Mouse (Mus musculus): ENCODE results near the gene Auts2. TPM values are rescaled to one million over a fixed set of nuclear protein-coding genes. Genes with fewer than 3 reads are reported as not detected.

Gene Auts2
- total RNA-seq, 2 experiments from 2014 or later, result 103 to 156 TPM

DNA sequence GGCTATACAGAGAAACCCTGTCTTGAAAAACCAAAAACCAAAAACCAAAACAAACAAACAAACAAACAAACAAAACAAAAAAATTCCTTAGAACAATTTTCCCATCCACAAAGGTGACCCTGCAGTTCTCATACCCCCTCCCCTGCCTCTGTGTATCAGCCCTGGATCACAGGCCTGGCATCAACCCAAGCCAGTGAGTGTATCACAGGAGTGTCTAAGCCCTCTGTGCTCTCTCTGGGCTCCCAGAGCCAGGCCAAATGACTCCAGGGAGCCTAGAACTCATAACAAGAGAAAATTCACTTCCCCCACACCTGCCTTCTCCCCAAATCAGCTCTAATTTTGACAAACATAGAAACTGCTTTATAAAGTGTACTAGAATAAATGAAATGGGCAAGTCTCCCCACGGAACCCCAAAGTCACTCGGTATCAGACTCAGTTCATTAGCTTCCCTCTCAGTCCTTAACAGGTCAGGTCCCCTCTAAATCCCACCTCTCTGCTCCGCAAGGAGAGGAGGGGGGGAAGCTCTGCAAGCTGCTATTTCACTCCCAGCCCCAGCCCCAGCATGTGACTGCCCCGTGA lies 896.0 kb downstream of the Auts2 start:
- no peak for DNase-seq (ENCODE audit: extremely low spot score in 1 of 2, low spot score in 1 of 2)

DNA sequence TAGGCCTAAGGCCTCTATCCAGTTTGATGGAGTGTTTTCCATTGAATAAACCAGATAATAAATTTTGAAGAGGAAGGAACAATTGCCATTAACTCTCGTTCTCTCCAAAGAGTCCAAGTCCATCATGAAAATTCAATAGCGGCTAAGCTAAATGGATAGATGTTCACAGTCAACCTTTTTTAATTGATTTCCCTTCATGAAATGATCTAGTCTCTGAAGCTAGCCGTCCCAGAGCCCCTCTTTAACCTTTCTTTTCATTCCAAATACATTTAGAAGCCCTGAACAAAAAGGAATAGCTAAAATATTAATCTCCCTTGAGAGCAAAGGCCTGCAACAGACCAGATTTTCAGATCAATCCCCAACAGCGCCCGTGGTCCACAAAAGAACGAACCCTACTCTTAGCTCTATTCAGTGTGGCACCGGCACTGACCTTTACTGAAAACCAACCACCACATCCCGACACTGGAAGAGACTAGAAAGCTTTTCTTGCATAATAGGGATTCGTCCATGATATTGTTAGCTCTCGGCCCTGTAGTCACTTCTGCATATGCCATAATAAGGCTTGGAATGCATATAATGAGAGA lies 896.9 kb downstream of the Auts2 start:
- DNase-seq (ENCODE audit: extremely low spot score in 1 of 2, low spot score in 1 of 2), result no peak

DNA sequence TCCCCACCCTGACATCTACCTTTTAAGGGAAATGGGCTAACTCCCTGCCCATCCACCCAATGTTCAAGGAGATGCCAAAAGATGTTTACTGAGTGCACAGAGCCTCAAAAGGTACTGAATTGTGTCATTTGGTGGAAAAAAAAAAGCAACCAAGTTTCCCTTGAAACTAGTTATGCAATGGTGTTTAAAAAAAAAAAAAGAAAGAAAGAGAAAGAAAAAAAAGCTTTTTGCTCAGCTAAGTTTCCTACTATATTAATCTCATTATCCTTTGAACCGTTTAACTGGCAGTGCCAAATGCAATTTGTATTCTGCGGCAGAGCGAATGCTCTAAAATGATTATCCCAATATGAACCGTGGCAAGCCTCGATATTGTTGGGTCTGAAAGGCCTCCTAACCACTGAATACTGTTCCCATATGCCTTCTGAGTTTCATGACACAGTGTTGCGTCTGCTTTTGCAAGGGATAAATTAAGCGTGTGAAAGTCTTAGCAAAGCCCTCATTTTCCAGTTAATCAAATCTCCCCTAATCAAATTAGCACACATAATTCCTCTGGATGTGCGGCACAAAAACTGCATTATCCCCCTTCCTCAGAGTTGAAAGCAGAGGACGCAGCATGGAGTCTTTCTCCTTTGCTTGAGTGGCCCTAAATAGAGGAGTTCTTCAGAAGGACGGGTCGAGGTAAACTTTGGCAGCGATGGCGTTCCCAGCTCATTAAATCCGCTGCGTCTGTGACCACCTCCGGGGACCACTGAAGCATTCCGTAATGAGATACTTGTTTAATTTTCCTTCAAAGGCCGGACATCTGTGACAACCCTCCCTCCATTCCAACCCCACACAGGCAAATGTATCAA lies 897.6 kb downstream of the Auts2 start:
- no peak for DNase-seq (ENCODE audit: extremely low spot score in 1 of 2, low spot score in 1 of 2)

DNA sequence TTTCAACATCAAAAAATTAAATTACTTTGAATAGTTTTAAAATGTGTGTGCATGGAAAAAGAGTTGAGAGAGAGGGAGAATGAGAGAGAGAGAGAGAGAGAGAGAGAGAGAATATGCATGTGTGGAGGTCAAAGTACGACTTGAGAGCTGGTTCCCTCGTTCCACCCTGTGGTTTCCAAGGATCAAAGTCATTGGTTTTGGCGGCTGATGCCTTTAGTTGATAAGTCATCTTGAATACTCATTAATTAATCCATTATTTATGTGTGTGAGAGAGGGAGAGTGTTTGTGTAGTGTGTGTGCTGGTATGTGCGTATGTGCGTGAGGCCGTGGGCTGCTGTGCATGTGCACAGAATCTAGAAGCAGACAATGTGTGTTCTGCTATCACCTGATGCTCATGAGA lies 898.8 kb downstream of the Auts2 start:
- no peak for DNase-seq (ENCODE audit: extremely low spot score in 1 of 2, low spot score in 1 of 2)

DNA sequence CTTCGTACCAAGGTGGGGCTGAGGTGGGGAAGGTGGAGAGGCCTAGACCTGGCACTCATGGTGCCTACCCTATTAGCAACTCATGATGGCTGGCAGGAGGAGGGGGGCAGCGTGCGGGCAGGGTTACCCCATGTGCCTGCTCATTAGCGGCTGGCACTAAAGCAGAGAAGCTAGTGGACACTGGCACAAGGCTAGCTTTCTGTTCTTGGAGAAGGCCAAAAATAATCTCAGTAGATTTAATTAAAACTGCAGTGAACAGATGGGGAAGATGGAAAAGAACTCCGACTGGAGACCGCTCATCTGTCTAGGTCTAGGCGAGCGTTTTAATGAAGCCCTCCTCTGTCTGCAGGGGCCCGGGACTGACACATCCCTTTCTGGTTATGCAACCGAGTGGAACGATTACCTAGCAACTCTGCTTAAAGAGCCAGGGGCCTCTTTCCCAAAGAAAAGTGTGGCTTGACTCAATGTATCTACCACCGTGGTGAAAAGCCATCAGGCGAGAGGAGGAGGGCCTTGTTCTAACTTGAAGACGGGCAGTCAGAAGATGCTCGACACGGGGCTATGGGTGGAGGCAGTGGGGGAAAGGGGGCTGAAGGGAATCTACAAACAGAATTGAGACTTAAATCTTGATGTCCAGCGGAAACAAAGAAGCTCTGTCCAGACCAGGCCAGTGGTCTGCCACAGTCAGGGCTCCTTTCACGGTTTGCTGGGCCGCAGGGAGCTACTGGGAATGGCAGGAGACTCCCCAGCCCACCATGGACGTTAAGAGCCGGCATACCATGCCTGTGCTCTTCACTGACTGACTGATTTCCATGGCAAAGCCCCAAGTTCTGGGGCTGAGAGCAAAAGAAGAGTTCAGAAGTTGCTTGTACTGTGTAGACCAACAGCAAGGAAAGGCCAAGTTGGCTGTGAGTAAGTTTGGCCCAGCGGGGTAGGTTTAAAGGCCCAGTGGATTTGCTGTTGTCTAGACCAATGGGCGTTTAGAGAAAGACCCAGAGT lies 899.7 kb downstream of the Auts2 start:
- DNase-seq (ENCODE audit: extremely low spot score in 1 of 2, low spot score in 1 of 2), result peak in 1 of 2 experiments; percentile 36

DNA sequence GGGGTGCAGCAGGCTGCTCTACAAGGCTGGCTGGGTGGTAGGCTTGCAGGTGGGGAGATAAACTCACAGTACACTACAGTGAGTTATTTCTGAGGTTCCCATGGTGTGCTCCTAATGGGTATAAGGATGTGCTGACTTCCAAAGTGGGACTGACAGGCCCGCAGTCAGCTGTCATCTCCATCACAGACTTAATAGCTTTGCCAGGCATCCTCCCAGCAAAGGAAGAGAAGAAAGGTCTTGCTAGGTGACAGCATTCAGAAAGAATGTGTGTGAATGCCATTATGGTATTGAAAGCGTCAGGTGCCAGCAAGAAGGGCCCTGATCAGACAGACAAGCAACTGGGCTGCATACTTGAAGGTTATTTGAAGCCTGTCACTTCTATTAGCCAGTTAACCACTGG lies 900.4 kb downstream of the Auts2 start:
- no peak for DNase-seq (ENCODE audit: extremely low spot score in 1 of 2, low spot score in 1 of 2)

DNA sequence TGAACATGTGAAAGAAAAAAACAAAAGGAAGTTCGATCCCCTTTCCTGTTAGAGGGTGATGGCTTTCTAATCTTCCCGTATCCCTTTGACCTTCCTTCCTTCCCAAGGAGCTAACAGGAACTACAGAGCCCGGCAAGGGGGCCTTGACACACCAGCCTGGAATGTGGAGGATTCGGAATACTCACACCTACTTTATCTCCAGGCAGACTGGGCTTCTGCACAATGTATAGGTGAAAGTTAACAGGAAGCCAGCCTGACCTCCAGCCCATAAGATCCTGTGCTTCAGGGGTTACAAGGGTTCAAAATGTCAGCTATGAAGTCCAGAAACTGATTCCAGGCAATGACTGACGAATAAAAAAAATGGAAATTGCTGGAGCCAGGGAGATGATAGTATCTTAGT lies 906.7 kb downstream of the Auts2 start:
- no peak for DNase-seq (ENCODE audit: extremely low spot score in 1 of 2, low spot score in 1 of 2)

DNA sequence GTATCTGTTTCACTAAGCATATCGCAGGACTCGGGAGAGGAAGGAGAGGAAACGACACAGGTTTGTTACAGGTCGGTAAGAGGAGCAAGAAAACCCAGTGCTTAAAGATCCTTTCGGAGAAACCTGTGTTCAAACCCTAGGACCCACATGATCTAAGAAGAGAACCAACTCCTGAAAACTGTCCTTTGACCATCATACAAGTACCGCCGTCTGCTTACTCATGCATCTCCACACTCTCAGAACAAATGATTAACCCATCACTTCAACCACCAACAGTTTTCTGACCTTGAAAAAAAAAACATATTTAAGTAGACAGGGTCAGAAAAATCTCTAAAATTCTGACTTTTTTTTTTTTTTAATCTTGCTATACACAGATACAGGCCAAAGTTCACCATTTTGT lies 908.4 kb downstream of the Auts2 start:
- DNase-seq (ENCODE audit: extremely low spot score in 1 of 2, low spot score in 1 of 2), result no peak

DNA sequence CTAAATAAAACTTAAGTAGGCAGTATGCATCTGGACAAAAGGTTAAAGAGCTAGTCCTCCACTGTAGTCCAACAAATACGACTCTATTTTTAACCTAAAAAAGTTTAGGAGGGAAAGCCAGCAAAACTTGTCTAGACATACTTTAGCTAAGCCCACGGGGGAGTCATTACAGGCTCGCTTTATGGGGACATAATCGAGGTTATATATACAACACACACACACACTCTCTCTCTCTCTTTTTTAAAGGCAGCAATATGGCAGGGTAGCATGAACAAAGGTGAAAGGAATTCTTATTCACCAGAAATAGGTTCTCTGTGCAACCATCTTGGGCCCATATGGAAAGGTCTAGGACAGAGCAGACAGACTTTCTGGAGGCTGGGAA lies 911.2 kb downstream of the Auts2 start:
- no peak for DNase-seq (ENCODE audit: extremely low spot score in 1 of 2, low spot score in 1 of 2)

DNA sequence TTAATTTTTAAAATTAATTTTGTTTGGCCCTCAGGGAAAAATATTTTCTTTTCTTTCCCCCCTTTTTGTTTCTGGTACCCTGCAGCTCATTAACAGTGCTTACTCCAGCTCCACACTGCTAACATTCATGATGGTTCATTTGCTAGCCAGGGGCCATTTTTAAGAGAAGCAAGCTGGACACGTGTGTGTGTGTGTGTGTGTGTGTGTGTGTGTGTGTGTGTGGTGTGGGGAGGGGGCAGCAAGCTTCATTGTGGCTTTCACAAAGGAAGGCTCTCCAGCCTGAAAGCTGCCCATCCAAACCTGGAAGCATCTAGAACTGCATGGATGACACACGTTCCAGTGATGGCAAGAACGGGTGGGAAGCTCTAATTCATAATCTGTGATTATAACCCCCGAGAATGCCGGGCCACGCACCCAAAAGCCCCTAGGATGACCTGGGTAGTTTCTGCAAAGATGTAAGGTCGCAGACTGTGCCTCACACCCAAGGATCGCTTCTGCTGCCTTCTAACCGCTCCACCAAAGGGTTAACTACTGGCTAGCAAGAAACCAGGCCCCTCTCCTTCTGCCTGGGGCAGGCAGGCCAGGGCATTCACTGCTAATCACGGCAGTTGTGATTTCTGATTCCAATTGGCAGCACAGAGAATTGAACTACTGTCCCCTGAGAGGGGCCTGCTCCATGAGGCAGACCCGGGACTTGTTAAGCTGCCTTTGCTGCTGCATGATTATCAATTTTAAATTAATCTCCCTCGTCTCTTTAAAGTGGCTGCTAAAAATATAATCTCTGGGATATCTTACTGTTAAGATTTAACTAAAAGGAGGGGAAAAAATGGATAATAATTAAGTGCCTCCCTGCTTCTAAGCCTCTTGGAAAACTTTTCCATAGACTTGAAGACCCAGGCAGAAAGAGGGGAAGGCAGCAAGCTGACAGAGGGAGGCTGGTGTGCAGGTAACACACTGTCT lies 911.8 kb downstream of the Auts2 start:
- DNase-seq (ENCODE audit: extremely low spot score in 1 of 2, low spot score in 1 of 2), result no peak

DNA sequence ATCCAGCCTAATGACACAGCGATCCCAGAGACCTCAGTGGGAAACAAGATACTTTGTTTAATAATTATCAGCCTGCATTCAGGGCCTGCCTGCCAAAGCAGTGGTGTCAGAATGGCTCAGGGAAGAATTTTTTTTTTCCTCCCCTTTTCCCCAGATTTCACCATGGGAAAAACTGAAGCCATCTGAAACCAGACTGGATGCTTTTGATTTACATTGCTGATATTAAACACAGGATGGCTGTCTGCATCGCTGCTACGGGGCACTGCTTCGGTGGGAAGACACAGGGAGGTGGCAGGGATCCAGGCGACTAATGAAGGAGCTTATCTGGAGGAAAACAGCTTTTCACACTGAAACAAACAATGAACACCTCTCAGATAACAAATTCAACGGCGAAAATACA lies 912.6 kb downstream of the Auts2 start:
- no peak for DNase-seq (ENCODE audit: extremely low spot score in 1 of 2, low spot score in 1 of 2)

DNA sequence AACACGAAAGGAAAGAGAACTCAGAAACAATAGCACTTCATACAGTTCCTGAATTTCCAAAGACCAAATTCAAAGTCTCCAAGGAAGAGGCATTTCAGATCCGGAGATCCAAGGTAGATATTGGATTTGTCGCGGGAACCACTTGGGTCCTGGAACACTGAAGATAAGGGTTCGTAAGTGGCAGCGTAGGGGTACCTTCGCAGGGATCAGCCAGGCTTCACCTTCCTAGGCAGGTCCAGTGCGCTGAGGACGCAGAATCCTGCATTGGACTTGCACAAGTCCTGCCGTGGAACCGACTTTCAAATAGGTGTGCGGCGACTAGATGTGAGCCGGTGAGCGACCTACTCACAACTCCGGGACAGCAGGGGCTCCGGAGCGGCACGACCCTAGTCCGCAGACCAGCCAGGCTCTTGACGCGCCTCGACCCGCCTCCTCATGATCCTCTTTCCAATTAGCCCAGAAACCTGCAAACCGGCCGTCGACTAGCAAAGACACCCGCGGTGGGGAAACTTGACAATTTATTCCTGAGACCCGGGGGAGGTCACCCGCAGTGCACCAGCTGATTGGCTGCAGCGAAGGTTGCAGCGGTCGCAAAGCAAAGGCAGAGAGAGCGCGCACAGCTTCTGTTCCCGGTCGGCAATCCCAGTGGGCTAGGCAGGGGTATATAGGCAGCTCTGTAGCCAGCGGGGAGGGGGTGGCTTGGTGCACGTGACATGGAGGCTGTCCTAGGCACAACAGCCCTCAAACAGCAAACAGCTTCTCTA lies 926.8 kb downstream of the Auts2 start:
- DNase-seq (ENCODE audit: extremely low spot score in 1 of 2, low spot score in 1 of 2), result peak; percentile 40 to 53

DNA sequence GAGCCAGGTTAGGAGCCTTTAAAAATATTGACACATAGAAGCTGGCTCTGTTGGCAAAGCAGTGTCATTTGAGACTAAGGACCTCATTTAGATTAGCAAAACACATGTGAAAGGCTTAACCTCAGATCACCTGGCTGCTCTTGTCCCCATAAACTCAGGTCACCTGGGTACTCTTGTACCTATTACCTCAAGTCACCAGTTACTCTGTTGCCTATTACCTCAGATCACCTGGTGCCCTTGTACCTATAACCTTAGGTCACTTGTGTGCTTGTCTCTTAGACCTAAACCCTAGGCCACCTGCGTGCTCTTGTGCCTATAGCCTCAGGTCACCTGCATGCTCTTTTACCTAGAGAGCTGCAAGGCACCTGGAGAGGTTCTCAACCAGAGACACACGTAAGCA lies 928.9 kb downstream of the Auts2 start:
- no peak for DNase-seq (ENCODE audit: extremely low spot score in 1 of 2, low spot score in 1 of 2)

DNA sequence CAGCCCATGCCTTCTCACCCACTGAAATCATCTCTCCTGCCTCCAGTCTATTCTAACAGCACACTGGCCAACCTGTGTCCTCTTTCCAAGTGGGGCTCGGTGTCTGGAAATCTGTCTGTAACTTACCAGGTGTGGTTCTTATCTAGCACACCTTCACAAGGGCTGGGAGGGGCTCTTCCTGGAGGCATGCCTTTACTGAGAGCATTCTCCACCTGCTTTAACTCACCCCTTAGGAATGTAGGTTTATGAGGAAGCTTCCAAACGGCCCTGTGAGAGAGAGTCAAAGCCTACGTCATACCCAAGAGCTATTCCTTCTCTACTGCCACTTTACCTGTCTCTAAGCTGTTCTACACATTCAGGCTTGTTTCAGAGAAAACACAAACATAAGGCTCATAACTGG lies 929.8 kb downstream of the Auts2 start:
- no peak for DNase-seq (ENCODE audit: extremely low spot score in 1 of 2, low spot score in 1 of 2)

DNA sequence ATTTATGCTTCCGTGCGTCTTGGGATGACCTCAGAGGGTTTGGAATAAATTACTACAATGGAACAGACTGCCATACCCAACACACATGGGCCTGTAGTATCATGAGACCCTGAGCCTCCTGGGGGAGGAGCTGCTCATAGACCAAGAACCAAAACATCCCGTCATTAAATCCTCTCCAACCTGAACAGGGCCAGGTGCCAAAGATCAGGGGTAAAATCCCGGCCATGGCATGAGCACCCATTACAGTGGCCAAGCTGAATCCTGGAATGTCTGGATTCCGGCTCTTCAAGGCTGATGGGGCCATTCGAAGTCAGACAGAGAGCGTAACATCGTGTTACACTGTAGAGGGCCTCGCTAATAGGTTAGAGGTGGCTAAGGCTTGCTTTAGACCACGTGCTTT lies 932.4 kb downstream of the Auts2 start:
- no peak for DNase-seq (ENCODE audit: extremely low spot score in 1 of 2, low spot score in 1 of 2)

DNA sequence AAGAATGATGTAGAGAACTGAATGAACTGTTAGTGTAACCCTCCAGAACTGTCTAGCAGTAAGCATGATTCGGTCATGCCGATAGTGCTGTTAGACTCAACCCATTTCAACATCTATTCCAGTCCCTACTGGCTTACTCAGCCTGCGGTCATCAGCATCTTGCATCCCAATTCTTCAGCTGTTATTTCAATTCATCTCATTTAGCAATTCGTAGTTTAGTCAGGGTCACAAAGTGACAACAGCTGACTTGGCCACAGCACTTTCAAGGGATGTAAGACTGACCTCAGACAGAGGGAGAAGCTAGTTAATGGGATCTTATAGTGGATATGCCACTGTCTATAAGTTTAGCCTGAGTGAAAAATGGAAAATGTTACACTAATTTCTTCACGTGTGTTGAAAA lies 936.4 kb downstream of the Auts2 start:
- DNase-seq (ENCODE audit: extremely low spot score in 1 of 2, low spot score in 1 of 2), result no peak

DNA sequence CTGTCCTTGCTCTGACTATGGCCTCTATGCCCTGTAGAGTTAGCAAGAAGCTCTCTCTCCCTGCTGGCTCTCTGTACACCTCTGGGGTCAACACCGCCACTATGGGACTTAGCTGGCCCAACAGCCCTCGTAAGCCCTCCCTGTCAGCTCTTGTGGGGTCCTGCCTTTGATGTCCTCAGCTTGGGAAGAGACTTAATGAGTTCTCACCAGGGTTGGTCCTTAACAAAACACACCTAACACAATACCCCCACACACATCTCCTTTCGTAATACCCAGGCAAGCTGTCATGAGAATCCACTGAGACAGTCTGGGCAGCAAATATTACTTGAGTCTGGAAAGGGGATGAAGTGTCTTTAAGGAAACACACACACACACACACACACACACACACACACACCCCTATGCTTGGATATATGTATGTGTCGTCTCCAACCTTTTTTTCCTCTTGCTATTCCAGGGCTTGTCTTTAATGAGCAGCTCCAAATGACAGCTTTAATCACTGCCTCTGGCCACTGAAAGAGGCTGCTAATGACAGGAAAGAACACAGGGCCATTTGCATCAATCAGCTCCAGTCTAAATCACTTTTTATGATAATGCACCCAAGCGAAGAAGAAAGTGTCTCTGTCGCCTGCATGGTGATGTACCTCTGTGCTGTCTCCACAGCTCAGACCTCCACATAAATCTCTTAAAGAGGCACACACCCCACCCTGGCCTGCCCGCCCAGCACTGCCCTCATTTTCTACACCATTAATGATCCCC lies 941.0 kb downstream of the Auts2 start:
- no peak for DNase-seq (ENCODE audit: extremely low spot score in 1 of 2, low spot score in 1 of 2)
